Mouse (Mus musculus): ENCODE measurements around the gene Wrnip1. TPM values are rescaled to one million over a fixed set of nuclear protein-coding genes. Genes with fewer than 3 reads are reported as not detected.
A peak's percentile ranks its signal among the peaks of the same experiment; 100 is the strongest.

Wrnip1 gene
- 26.6 and 37.1 TPM in 2 replicates for polyA plus RNA-seq (2012; rRNA removed)

GRCm38 (mm10) chr13:32801693-32802221, at the start of gene Wrnip1:
Gene Wrnip1 (plus strand): TSS chr13:32802038.
- peak; percentile 56 for TF ChIP-seq POLR2A (IDR thresholded peaks at IDR 0.05; ENCODE audit: low read depth, low read length)
- TF ChIP-seq CTCF (IDR thresholded peaks at IDR 0.05; ENCODE audit: extremely low read depth, insufficient read depth, insufficient read length, insufficient replicate concordance), result peak; percentile 4; the same call in 1 of the 2 replicates
- DNase-seq (ENCODE audit: low read depth in 1 of 2, low spot score in 2 of 2), result peak; percentile 93 to 94
- Histone ChIP-seq H3K36me3 (ENCODE audit: control insufficient read depth, insufficient read depth, low read length) (peaks cover 5% of the 10 kb centered on the region), H3K4me3 (ENCODE audit: extremely low read depth, insufficient read depth, insufficient read length) (peak within 1 kb of the TSS; percentile 74), H3K27me3 (ENCODE audit: control insufficient read depth, insufficient read depth, low read length) (no peaks in the 10 kb centered on the region), H3K4me1 (ENCODE audit: control insufficient read depth, insufficient read depth, insufficient read length) (peaks cover 6% of the 10 kb centered on the region; the same call in 1 of the 2 replicates), H3K27ac (ENCODE audit: insufficient read depth, low read length) (peak within 1 kb of the TSS; percentile 47)
- WGBS, result under 1% methylated on average over 43 of the region's 51 CpGs

GRCm38 (mm10) chr13:32752066-32752657, 49.7 kb upstream of the Wrnip1 start:
- 75% methylated on average over 4 of the region's 4 CpGs for WGBS

GRCm38 (mm10) chr13:32759036-32759435, 42.8 kb upstream of the Wrnip1 start:
- Histone ChIP-seq H3K27ac (ENCODE audit: insufficient read depth, low read length) (no peak overlapping the region), H3K27me3 (ENCODE audit: control insufficient read depth, insufficient read depth, low read length) (no peaks in the 10 kb centered on the region), H3K4me1 (ENCODE audit: control insufficient read depth, insufficient read depth, insufficient read length) (no peaks in the 10 kb centered on the region), H3K4me3 (ENCODE audit: extremely low read depth, insufficient read depth, insufficient read length) (no peak overlapping the region), H3K36me3 (ENCODE audit: control insufficient read depth, insufficient read depth, low read length) (no peaks in the 10 kb centered on the region)
- no peak for DNase-seq (ENCODE audit: low read depth in 1 of 2, low spot score in 2 of 2)
- 80% methylated on average over 4 of the region's 4 CpGs for WGBS
- TF ChIP-seq POLR2A (IDR thresholded peaks at IDR 0.05; ENCODE audit: low read depth, low read length) (no peak), CTCF (IDR thresholded peaks at IDR 0.05; ENCODE audit: extremely low read depth, insufficient read depth, insufficient read length, insufficient replicate concordance) (no peak)

More at GRCm38 (mm10) chr13:32752066-32752657, 49.7 kb upstream of the Wrnip1 start:
- DNase-seq (ENCODE audit: low read depth in 1 of 2, low spot score in 2 of 2), result no peak
- TF ChIP-seq POLR2A (IDR thresholded peaks at IDR 0.05; ENCODE audit: low read depth, low read length) (no peak), CTCF (IDR thresholded peaks at IDR 0.05; ENCODE audit: extremely low read depth, insufficient read depth, insufficient read length, insufficient replicate concordance) (no peak)
- no peaks in the 10 kb centered on the region for H3K4me1 ChIP-seq (ENCODE audit: control insufficient read depth, insufficient read depth, insufficient read length)
- no peak overlapping the region for H3K27ac ChIP-seq (ENCODE audit: insufficient read depth, low read length)
- no peak overlapping the region for H3K4me3 ChIP-seq (ENCODE audit: extremely low read depth, insufficient read depth, insufficient read length)
- H3K27me3 ChIP-seq (ENCODE audit: control insufficient read depth, insufficient read depth, low read length), result no peaks in the 10 kb centered on the region
- H3K36me3 ChIP-seq (ENCODE audit: control insufficient read depth, insufficient read depth, low read length), result no peaks in the 10 kb centered on the region

GRCm38 (mm10) chr13:32760795-32761194, 41.0 kb upstream of the Wrnip1 start:
- Histone ChIP-seq H3K27me3 (ENCODE audit: control insufficient read depth, insufficient read depth, low read length) (no peaks in the 10 kb centered on the region), H3K4me3 (ENCODE audit: extremely low read depth, insufficient read depth, insufficient read length) (no peak overlapping the region), H3K27ac (ENCODE audit: insufficient read depth, low read length) (no peak overlapping the region), H3K4me1 (ENCODE audit: control insufficient read depth, insufficient read depth, insufficient read length) (no peaks in the 10 kb centered on the region), H3K36me3 (ENCODE audit: control insufficient read depth, insufficient read depth, low read length) (no peaks in the 10 kb centered on the region)
- 88% methylated on average over 2 of the region's 2 CpGs for WGBS
- DNase-seq (ENCODE audit: low read depth in 1 of 2, low spot score in 2 of 2), result no peak
- TF ChIP-seq CTCF (IDR thresholded peaks at IDR 0.05; ENCODE audit: extremely low read depth, insufficient read depth, insufficient read length, insufficient replicate concordance) (no peak), POLR2A (IDR thresholded peaks at IDR 0.05; ENCODE audit: low read depth, low read length) (no peak)

GRCm38 (mm10) chr13:32763141-32763540, 38.7 kb upstream of the Wrnip1 start:
- H3K27me3 ChIP-seq (ENCODE audit: control insufficient read depth, insufficient read depth, low read length), result no peaks in the 10 kb centered on the region
- TF ChIP-seq CTCF (IDR thresholded peaks at IDR 0.05; ENCODE audit: extremely low read depth, insufficient read depth, insufficient read length, insufficient replicate concordance) (no peak), POLR2A (IDR thresholded peaks at IDR 0.05; ENCODE audit: low read depth, low read length) (no peak)
- H3K4me1 ChIP-seq (ENCODE audit: control insufficient read depth, insufficient read depth, insufficient read length), result no peaks in the 10 kb centered on the region
- DNase-seq (ENCODE audit: low read depth in 1 of 2, low spot score in 2 of 2), result no peak
- no peaks in the 10 kb centered on the region for H3K36me3 ChIP-seq (ENCODE audit: control insufficient read depth, insufficient read depth, low read length)
- H3K27ac ChIP-seq (ENCODE audit: insufficient read depth, low read length), result no peak overlapping the region
- no peak overlapping the region for H3K4me3 ChIP-seq (ENCODE audit: extremely low read depth, insufficient read depth, insufficient read length)
- WGBS, result 83% methylated on average over 3 of the region's 3 CpGs

GRCm38 (mm10) chr13:32764448-32764847, 37.4 kb upstream of the Wrnip1 start:
- H3K36me3 ChIP-seq (ENCODE audit: control insufficient read depth, insufficient read depth, low read length), result no peaks in the 10 kb centered on the region
- no peak overlapping the region for H3K4me3 ChIP-seq (ENCODE audit: extremely low read depth, insufficient read depth, insufficient read length)
- no peak overlapping the region for H3K27ac ChIP-seq (ENCODE audit: insufficient read depth, low read length)
- H3K27me3 ChIP-seq (ENCODE audit: control insufficient read depth, insufficient read depth, low read length), result no peaks in the 10 kb centered on the region
- no peak for DNase-seq (ENCODE audit: low read depth in 1 of 2, low spot score in 2 of 2)
- WGBS, result 50% methylated on average over 7 of the region's 7 CpGs
- TF ChIP-seq CTCF (IDR thresholded peaks at IDR 0.05; ENCODE audit: extremely low read depth, insufficient read depth, insufficient read length, insufficient replicate concordance), result no peak
- no peak for TF ChIP-seq POLR2A (IDR thresholded peaks at IDR 0.05; ENCODE audit: low read depth, low read length)
- H3K4me1 ChIP-seq (ENCODE audit: control insufficient read depth, insufficient read depth, insufficient read length), result no peaks in the 10 kb centered on the region

- 20% methylated on average over 4 of the region's 4 CpGs for WGBS
- peak in 1 of 2 experiments; percentile 8 for DNase-seq (ENCODE audit: low read depth in 1 of 2, low spot score in 2 of 2)
- TF ChIP-seq CTCF (IDR thresholded peaks at IDR 0.05; ENCODE audit: extremely low read depth, insufficient read depth, insufficient read length, insufficient replicate concordance) (no peak), POLR2A (IDR thresholded peaks at IDR 0.05; ENCODE audit: low read depth, low read length) (no peak)
Measured at GRCm38 (mm10) chr13:32768104-32768503, 33.7 kb upstream of the Wrnip1 start.

More at GRCm38 (mm10) chr13:32768104-32768503, 33.7 kb upstream of the Wrnip1 start:
- no peaks in the 10 kb centered on the region for H3K36me3 ChIP-seq (ENCODE audit: control insufficient read depth, insufficient read depth, low read length)
- no peaks in the 10 kb centered on the region for H3K4me1 ChIP-seq (ENCODE audit: control insufficient read depth, insufficient read depth, insufficient read length)
- H3K27ac ChIP-seq (ENCODE audit: insufficient read depth, low read length), result no peak overlapping the region
- no peaks in the 10 kb centered on the region for H3K27me3 ChIP-seq (ENCODE audit: control insufficient read depth, insufficient read depth, low read length)
- H3K4me3 ChIP-seq (ENCODE audit: extremely low read depth, insufficient read depth, insufficient read length), result no peak overlapping the region

Measured in spleen, adult 2 months (tissue).